Mouse (Mus musculus) liver, postnatal 0 days (tissue): ENCODE measurements around the gene Cideb. TPM values are rescaled to one million over a fixed set of nuclear protein-coding genes. Genes with fewer than 3 reads are reported as not detected.

Source experiments
- ATAC-seq: fragments of 200-750 bp; cut with Nextera tagmentation; 2 replicates; pipeline ENCODE4 v1.8.0; 2017; ENCODE audit warnings: mild to moderate bottlenecking, moderate library complexity
- DNase-seq: peaks from one replicate; pipeline ENCODE4 v3.0.0-alpha.2; 2016
- H3K27ac ChIP-seq: fragments of 300-500 bp; sonication (generic); 2 replicates; pipeline ENCODE4 v1.5.1; 2014; ENCODE audit warnings: antibody characterized with exemption, moderate library complexity, mild to moderate bottlenecking, low read depth
- H3K27me3 ChIP-seq: fragments of 300-500 bp; sonication (generic); 2 replicates; pipeline ENCODE4 v1.6.1; 2014; ENCODE audit warnings: low read length, control low read depth, mixed read lengths; ENCODE audit not compliant: insufficient read depth
- H3K36me3 ChIP-seq: fragments of 300-500 bp; sonication (generic); replicated peaks from 2 replicates; pipeline ENCODE4 v1.6.1; 2014; ENCODE audit warnings: mild to moderate bottlenecking, control low read depth, low read length, moderate library complexity, mixed read lengths; ENCODE audit not compliant: insufficient read depth
- H3K4me1 ChIP-seq: fragments of 300-500 bp; sonication (generic); 2 replicates; pipeline ENCODE4 v1.6.1; 2014; ENCODE audit warnings: antibody characterized with exemption, mild to moderate bottlenecking, control low read depth; ENCODE audit not compliant: insufficient read depth
- H3K4me2 ChIP-seq: fragments of 300-500 bp; sonication (generic); 2 replicates; pipeline ENCODE4 v1.6.1; 2014; ENCODE audit warnings: low read depth, mild to moderate bottlenecking, low read length, moderate library complexity, mixed read lengths
- H3K4me3 ChIP-seq: fragments of 300-500 bp; sonication (generic); 2 replicates; pipeline ENCODE4 v1.5.1; 2014; ENCODE audit warnings: low read depth, low read length
- H3K9ac ChIP-seq: fragments of 300-500 bp; sonication (generic); replicated peaks from 2 replicates; pipeline ENCODE4 v1.6.1; 2014; ENCODE audit warnings: mild to moderate bottlenecking, moderate library complexity
- H3K9me3 ChIP-seq: fragments of 300-500 bp; sonication (generic); 2 replicates; pipeline ENCODE4 v1.6.1; 2016; ENCODE audit warnings: mild to moderate bottlenecking, control low read depth, low read length, mixed read lengths
- CTCF ChIP-seq: sonication (generic); IDR thresholded peaks from 2 replicates; pipeline ENCODE4 v1.5.1; 2016; ENCODE audit warnings: antibody characterized with exemption, low read depth
- EP300 ChIP-seq: IDR thresholded peaks from 2 replicates; pipeline ENCODE4 v1.6.1; 2016; ENCODE audit warnings: antibody characterized with exemption, low read depth, mild to moderate bottlenecking
- WGBS: fragments of 180-500 bp; shearing (Covaris S2); extraction: QIAGEN DNeasy Blood & Tissue Kit; methylation state at CpG from one replicate; pipeline ENCODE4 v1.1.7; 2014; ENCODE audit not compliant: insufficient replicate concordance; 5-methylcytosine and 5-hydroxymethylcytosine counted together
- polyA plus RNA-seq: library from polyadenylated mRNA; unstranded; fragments of >200 nt; fragmentation: Nextera tagmentation; extraction: Ambion mirVana; gene quantifications from 2 replicates; pipeline ENCODE4 v1.2.1, GENCODE M21; 2015

The Cideb gene
- polyA plus RNA-seq, 1 experiment from 2014 or later = 191 TPM

GRCm38 (mm10) chr14:55721700-55722437 lies 36.4 kb downstream of the Cideb start, which contains the start of gene Rabggta:
Rabggta (minus strand) TSS chr14:55722263.
- TF ChIP-seq EP300 (peak; percentile 3; the same call in 1 of the 2 replicates), CTCF (peak; percentile 99)
- Histone ChIP-seq H3K27me3 (no peaks in the 10 kb centered on the region), H3K4me1 (peaks cover 28% of the 10 kb centered on the region), H3K4me2 (peak within 1 kb of the TSS; percentile 84), H3K9ac (peak within 1 kb of the TSS; percentile 79), H3K9me3 (no peaks in the 10 kb centered on the region), H3K27ac (peak within 1 kb of the TSS; percentile 93), H3K4me3 (peak within 1 kb of the TSS; percentile 75), H3K36me3 (peaks cover 19% of the 10 kb centered on the region)
- DNase-seq (peak; percentile 97), ATAC-seq (peak; percentile 90)
- WGBS = under 1% methylated on average over 50 of the region's 50 CpGs

- Histone ChIP-seq H3K27ac (peak overlapping the region; percentile 93), H3K9ac (no peak overlapping the region), H3K4me3 (peak overlapping the region; percentile 75), H3K4me1 (peaks cover 28% of the 10 kb centered on the region), H3K27me3 (no peaks in the 10 kb centered on the region), H3K36me3 (peaks cover 19% of the 10 kb centered on the region), H3K4me2 (peak overlapping the region; percentile 84), H3K9me3 (no peaks in the 10 kb centered on the region)
- WGBS = 62% methylated on average over 6 of the region's 6 CpGs
- DNase-seq = no peak
- TF ChIP-seq EP300 (no peak), CTCF (no peak)
- peak; percentile 56 for ATAC-seq
Measured at GRCm38 (mm10) chr14:55721076-55721475, 37.2 kb downstream of the Cideb start.

GRCm38 (mm10) chr14:55720666-55721065 lies 37.6 kb downstream of the Cideb start:
- H3K9ac ChIP-seq = no peak overlapping the region
- ATAC-seq = no peak
- 88% methylated on average over 12 of the region's 12 CpGs for WGBS

GRCm38 (mm10) chr14:55719737-55720136 lies 38.5 kb downstream of the Cideb start:
- peaks cover 22% of the 10 kb centered on the region for H3K4me1 ChIP-seq
- WGBS = 78% methylated on average over 6 of the region's 6 CpGs

More at GRCm38 (mm10) chr14:55720666-55721065, 37.6 kb downstream of the Cideb start:
- peak overlapping the region; percentile 84 for H3K4me2 ChIP-seq
- no peak overlapping the region for H3K4me3 ChIP-seq
- H3K27ac ChIP-seq = peak overlapping the region; percentile 56
- peaks cover 28% of the 10 kb centered on the region for H3K4me1 ChIP-seq
- H3K36me3 ChIP-seq = peaks cover 19% of the 10 kb centered on the region
- no peaks in the 10 kb centered on the region for H3K27me3 ChIP-seq
- TF ChIP-seq EP300 = no peak
- DNase-seq = no peak
- H3K9me3 ChIP-seq = no peaks in the 10 kb centered on the region

GRCm38 (mm10) chr14:55716884-55717283 lies 41.4 kb downstream of the Cideb start:
- Histone ChIP-seq H3K4me1 (peaks cover 29% of the 10 kb centered on the region), H3K4me3 (no peak overlapping the region), H3K4me2 (no peak overlapping the region), H3K27ac (no peak overlapping the region), H3K36me3 (peaks cover 19% of the 10 kb centered on the region), H3K9me3 (no peaks in the 10 kb centered on the region), H3K27me3 (0 out of 2 replicates have a peak, but pooled peaks cover 3% of the 10 kb centered on the region), H3K9ac (no peak overlapping the region)
- no peak for TF ChIP-seq CTCF
- TF ChIP-seq EP300 = no peak
- DNase-seq = no peak
- 83% methylated on average over 8 of the region's 8 CpGs for WGBS
- no peak for ATAC-seq

More at GRCm38 (mm10) chr14:55719737-55720136, 38.5 kb downstream of the Cideb start:
- no peak for DNase-seq
- no peak overlapping the region for H3K4me3 ChIP-seq
- H3K9me3 ChIP-seq = no peaks in the 10 kb centered on the region
- H3K36me3 ChIP-seq = peaks cover 19% of the 10 kb centered on the region
- TF ChIP-seq CTCF (no peak), EP300 (no peak)
- H3K27me3 ChIP-seq = no peaks in the 10 kb centered on the region
- no peak overlapping the region for H3K27ac ChIP-seq
- ATAC-seq = no peak
- no peak overlapping the region for H3K9ac ChIP-seq
- H3K4me2 ChIP-seq = no peak overlapping the region

- Histone ChIP-seq H3K4me2 (no peak overlapping the region), H3K4me3 (no peak overlapping the region), H3K9ac (no peak overlapping the region), H3K4me1 (peaks cover 29% of the 10 kb centered on the region), H3K27me3 (0 out of 2 replicates have a peak, but pooled peaks cover 3% of the 10 kb centered on the region), H3K27ac (no peak overlapping the region), H3K36me3 (peaks cover 19% of the 10 kb centered on the region), H3K9me3 (no peaks in the 10 kb centered on the region)
- 91% methylated on average over 6 of the region's 6 CpGs for WGBS
- TF ChIP-seq EP300 (no peak), CTCF (no peak)
- ATAC-seq (no peak), DNase-seq (no peak)
Measured at GRCm38 (mm10) chr14:55716271-55716670, 42.0 kb downstream of the Cideb start.
